Mouse (Mus musculus) liver, adult 2 months (tissue): ENCODE data around the gene Mrpl49.

Experiments
- CTCF ChIP-seq: fragments of 200-500 bp; IDR thresholded peaks from 2 replicates; pipeline ENCODE4 v1.5.1; 2011; ENCODE audit warnings: low read depth, low read length, control low read depth
- POLR2A ChIP-seq: fragments of 200-500 bp; IDR thresholded peaks from 2 replicates; pipeline ENCODE4 v1.6.1; 2011; ENCODE audit warnings: low read length, control low read depth; ENCODE audit not compliant: insufficient read depth; ENCODE audit errors: extremely low read depth

DNA sequence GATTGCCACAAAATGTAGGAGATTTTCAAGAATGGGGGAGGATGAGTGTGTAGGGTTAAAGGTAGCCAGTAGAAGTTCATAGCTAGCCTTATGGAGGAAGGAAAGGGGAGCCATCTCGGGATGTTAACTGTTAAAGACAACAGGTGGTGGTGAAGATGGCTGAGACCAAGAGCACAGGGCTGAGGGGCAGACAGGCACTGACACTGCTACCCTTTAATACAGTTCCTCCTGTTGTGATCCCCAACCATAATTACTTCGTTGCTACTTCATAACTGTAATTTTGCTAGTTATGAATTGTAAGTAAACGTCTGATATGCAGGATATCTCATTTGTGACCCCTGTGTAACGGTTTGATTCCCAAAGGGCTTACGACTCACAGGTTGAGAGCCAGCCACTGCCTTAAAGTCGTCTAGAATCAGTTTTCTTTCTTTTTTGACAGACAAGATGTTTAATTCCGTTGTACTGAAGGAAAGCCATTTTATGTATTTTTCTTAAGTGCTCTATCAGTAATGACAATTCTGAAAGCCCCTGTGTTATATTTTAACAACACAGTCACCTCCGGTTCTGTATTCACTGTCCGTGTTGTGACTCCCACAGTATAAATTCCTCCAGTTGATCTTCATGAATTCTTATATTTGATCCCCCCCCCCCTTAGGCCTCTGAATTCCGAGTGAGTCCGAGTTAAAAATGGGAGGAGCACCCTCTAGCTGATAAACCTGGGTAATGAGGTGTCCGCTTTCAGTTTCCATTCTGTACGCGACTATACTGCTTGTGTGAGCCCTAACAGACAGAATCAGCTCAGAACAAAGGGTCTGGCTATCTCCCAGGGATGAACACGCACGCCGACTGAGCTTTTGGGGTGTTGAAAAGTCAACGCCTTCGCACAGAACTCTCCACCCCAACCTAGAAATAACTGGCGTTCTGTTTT is 12.0 kb downstream of the Mrpl49 start:
- TF ChIP-seq CTCF = peak; percentile 3; the same call in 1 of the 2 replicates
- TF ChIP-seq POLR2A = no peak
